Mouse (Mus musculus) kidney, postnatal 0 days (tissue): ENCODE measurements at regions not wholly inside any gene's neighbourhood (a gene's known extent, or its start where the extent isn't known, plus 50 kb on each side); places are given as distances from the start of the nearest gene placed in this dataset.
A peak's percentile ranks its signal among the peaks of the same experiment; 100 is the strongest.

Experiments
- ATAC-seq: fragments of 200-750 bp; cut with Nextera tagmentation; replicated peaks from 2 replicates; pipeline ENCODE4 v1.8.0; 2017; ENCODE audit warnings: low read depth, moderate number of reproducible peaks, moderate TSS enrichment, moderate library complexity; ENCODE audit not compliant: low FRiP score
- DNase-seq: peaks from one replicate; pipeline ENCODE4 v3.0.0-alpha.2; 2016; ENCODE audit warnings: low spot score
- H3K27ac ChIP-seq: fragments of 300-500 bp; sonication (generic); 2 replicates; pipeline ENCODE4 v1.5.1; 2014; ENCODE audit warnings: mild to moderate bottlenecking
- H3K27me3 ChIP-seq: fragments of 300-500 bp; sonication (generic); 2 replicates; pipeline ENCODE4 v1.6.1; 2014; ENCODE audit warnings: low read length, mixed read lengths; ENCODE audit not compliant: insufficient read depth
- H3K36me3 ChIP-seq: fragments of 300-500 bp; sonication (generic); 2 replicates; pipeline ENCODE4 v1.6.1; 2014; ENCODE audit warnings: low read length, mixed read lengths; ENCODE audit not compliant: insufficient read depth
- H3K4me1 ChIP-seq: fragments of 300-500 bp; sonication (generic); replicated peaks from 2 replicates; pipeline ENCODE4 v1.6.1; 2014; ENCODE audit warnings: antibody characterized with exemption, low read length, mixed read lengths; ENCODE audit not compliant: insufficient read depth
- H3K4me2 ChIP-seq: fragments of 300-500 bp; sonication (generic); 2 replicates; pipeline ENCODE4 v1.6.1; 2014; ENCODE audit warnings: mild to moderate bottlenecking, low read length, moderate library complexity, mixed read lengths
- H3K4me3 ChIP-seq: fragments of 300-500 bp; sonication (generic); replicated peaks from 2 replicates; pipeline ENCODE4 v1.5.1; 2014; ENCODE audit warnings: low read depth, low read length
- H3K9ac ChIP-seq: fragments of 300-500 bp; sonication (generic); 2 replicates; pipeline ENCODE4 v1.6.1; 2014; ENCODE audit warnings: low read depth, low read length
- H3K9me3 ChIP-seq: fragments of 300-500 bp; sonication (generic); replicated peaks from 2 replicates; pipeline ENCODE4 v1.6.1; 2016; ENCODE audit warnings: low read length, inconsistent platforms, mixed read lengths
- CTCF ChIP-seq: IDR thresholded peaks from 2 replicates; pipeline ENCODE4 v1.5.1; 2016; ENCODE audit warnings: antibody characterized with exemption, low read depth, mild to moderate bottlenecking, moderate library complexity
- WGBS: fragments of 180-500 bp; shearing (Covaris S2); extraction: QIAGEN DNeasy Blood & Tissue Kit; methylation state at CpG from one replicate; pipeline ENCODE4 v1.1.7; 2014; 5-methylcytosine and 5-hydroxymethylcytosine counted together

DNA sequence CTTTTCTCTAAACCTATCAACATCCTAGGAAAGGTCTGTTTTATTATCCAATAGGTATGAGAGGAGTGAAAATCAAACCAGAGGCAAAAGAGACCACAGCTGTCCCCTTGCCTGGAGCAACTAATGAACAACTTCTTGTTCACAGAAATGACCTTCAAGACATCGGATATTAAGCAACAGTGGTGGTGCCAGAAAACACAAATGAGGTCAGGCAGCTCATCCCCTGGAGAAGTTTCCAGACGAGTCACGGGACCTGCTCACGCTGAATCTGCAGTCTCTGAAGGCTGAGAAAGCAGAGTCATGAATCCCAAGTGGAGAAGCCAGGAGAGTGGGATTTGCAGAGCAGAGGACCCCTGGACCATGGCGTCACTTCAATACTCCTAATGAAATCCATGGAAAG is 183.6 kb downstream of the Efnb2 start:
- no peaks in the 10 kb centered on the region for H3K27me3 ChIP-seq
- ATAC-seq (no peak), DNase-seq (no peak)
- no peak overlapping the region for H3K9ac ChIP-seq
- 62% methylated on average over 5 of the region's 5 CpGs for WGBS
- no peaks in the 10 kb centered on the region for H3K9me3 ChIP-seq
- no peaks in the 10 kb centered on the region for H3K36me3 ChIP-seq
- no peak overlapping the region for H3K4me3 ChIP-seq
- no peak for TF ChIP-seq CTCF
- H3K27ac ChIP-seq = no peak overlapping the region
- H3K4me2 ChIP-seq = no peak overlapping the region
- no peaks in the 10 kb centered on the region for H3K4me1 ChIP-seq

DNA sequence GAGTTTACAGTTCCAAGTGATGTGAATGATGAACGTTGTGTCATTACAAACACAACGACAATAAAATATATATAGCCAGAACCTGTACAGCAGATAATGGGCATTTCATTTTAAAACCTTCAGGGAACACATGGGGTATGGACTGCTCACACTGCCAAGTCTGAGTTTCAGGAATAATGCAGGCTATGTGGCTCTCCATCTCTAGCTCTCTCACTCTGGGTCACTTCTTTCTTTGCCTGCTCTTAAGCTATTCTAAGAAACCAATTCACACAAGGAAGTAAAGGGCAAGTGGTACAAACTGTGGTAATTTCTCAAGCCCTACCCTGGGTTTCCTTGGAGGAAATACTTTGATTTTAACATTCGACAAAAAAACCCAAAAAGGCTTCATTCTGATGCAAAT is 192.5 kb downstream of the Efnb2 start:
- Histone ChIP-seq H3K27me3 (no peaks in the 10 kb centered on the region), H3K4me2 (no peak overlapping the region), H3K36me3 (no peaks in the 10 kb centered on the region), H3K4me1 (no peaks in the 10 kb centered on the region), H3K27ac (no peak overlapping the region), H3K9ac (no peak overlapping the region), H3K4me3 (no peak overlapping the region), H3K9me3 (no peaks in the 10 kb centered on the region)
- TF ChIP-seq CTCF = no peak
- ATAC-seq = no peak
- 68% methylated on average over 3 of the region's 3 CpGs for WGBS
- no peak for DNase-seq

DNA sequence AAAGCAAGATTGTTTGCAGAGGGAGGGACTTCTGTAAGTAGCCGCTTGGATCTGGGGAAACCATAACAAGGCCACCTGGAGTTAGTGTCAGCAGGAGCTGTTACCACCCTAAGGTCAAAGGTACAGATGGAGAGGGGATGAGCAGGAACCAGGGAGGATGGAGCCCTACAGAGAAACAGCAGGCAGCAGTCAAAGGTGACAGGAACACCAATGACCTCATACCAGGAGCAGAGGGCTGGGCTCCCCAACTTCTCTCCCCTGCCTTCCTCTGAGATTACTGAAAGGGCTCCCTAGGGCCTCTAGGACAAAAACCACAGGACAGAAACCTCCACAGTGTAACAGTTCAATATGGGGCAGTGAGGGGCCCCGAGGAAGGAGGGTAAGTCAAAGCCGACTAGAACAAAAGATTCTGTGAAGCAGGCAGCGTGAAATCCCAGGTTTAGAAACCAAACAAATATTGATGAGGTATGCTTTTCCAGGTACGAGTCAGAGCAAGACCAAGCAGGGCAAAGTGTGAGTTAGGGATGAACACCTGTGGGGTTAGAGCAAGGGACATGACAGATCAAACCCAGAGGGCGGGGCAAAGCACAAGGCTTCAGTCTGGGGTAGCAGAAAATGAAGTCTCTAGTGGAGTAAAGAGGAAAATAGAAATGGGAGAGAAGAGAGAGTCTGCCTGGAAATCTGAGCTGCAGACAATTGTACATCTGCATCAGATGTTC is 194.4 kb downstream of the Efnb2 start:
- Histone ChIP-seq H3K4me1 (no peaks in the 10 kb centered on the region), H3K9me3 (no peaks in the 10 kb centered on the region), H3K9ac (no peak overlapping the region), H3K36me3 (no peaks in the 10 kb centered on the region), H3K27me3 (no peaks in the 10 kb centered on the region), H3K4me2 (no peak overlapping the region), H3K27ac (no peak overlapping the region), H3K4me3 (no peak overlapping the region)
- WGBS = 21% methylated on average over 6 of the region's 6 CpGs
- DNase-seq = no peak
- TF ChIP-seq CTCF = no peak
- no peak for ATAC-seq

DNA sequence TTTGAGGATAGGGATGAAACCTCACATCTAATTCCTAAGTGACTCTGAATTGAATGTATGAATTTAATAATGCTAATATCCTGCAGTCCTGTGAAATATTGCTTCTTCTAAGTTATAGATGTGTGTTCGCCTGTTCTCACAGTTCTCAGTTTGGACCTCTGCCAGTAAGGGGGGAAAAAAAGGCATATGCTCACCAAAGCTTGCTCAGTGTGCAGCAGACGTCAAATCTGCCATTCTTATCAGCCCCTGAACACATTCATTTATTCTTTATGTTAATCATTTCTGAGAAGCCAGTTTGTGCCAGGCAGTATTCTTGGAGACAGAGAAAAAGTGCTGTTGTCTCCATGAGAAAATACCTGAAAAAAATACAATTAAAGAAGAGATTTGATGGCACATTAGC is 198.6 kb downstream of the Efnb2 start:
- 51% methylated on average over 2 of the region's 2 CpGs for WGBS
- Histone ChIP-seq H3K27me3 (no peaks in the 10 kb centered on the region), H3K36me3 (no peaks in the 10 kb centered on the region), H3K9me3 (no peaks in the 10 kb centered on the region), H3K27ac (no peak overlapping the region), H3K4me3 (no peak overlapping the region), H3K4me2 (no peak overlapping the region), H3K4me1 (no peaks in the 10 kb centered on the region), H3K9ac (no peak overlapping the region)
- no peak for DNase-seq
- no peak for ATAC-seq
- no peak for TF ChIP-seq CTCF

DNA sequence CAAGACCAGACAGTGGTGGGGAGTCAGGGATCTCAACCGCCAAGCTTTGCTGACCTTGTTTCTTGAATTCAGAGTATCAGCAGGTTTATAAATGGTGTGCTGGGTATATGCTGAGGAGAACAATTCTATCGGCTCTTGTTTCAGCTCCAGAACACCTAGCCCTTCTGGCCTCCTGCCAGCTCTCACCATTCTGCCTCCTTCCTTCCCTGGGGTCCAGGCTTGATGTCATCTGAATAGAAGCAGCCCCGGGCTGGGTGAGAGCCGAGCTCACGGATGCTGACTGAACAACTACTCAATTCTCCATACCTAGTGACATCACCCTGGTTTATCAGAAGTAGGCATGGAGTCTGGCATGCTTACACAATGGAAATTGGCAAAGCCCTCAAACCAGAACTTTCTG is 203.5 kb downstream of the Efnb2 start:
- Histone ChIP-seq H3K9ac (no peak overlapping the region), H3K27me3 (no peaks in the 10 kb centered on the region), H3K27ac (no peak overlapping the region), H3K9me3 (no peaks in the 10 kb centered on the region), H3K36me3 (no peaks in the 10 kb centered on the region), H3K4me1 (no peaks in the 10 kb centered on the region), H3K4me2 (no peak overlapping the region), H3K4me3 (no peak overlapping the region)
- ATAC-seq = no peak
- 54% methylated on average over 5 of the region's 5 CpGs for WGBS
- TF ChIP-seq CTCF = no peak
- DNase-seq = no peak

DNA sequence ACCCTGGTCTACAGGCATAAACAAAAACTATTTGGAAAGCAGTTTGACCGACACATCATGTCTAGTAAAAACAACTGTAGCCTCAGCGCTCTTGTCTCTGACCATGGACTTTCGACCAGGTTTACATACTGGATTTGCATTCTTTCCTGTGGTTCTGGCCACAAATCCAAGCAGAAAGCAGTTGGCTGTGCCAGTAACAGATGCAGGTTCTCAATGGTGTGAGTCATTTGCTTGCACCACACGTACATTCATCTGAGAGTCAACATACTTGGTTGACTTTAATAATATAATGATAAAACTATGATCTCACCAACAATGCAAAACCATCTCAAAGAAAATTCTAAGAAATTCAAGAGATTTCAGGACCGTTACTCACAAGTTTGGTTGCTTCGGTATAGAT is 207.1 kb downstream of the Efnb2 start:
- Histone ChIP-seq H3K4me2 (no peak overlapping the region), H3K9ac (no peak overlapping the region), H3K4me3 (no peak overlapping the region), H3K36me3 (no peaks in the 10 kb centered on the region), H3K9me3 (no peaks in the 10 kb centered on the region), H3K4me1 (no peaks in the 10 kb centered on the region), H3K27me3 (no peaks in the 10 kb centered on the region), H3K27ac (no peak overlapping the region)
- DNase-seq = no peak
- TF ChIP-seq CTCF = no peak
- 84% methylated on average over 6 of the region's 6 CpGs for WGBS
- ATAC-seq = no peak

DNA sequence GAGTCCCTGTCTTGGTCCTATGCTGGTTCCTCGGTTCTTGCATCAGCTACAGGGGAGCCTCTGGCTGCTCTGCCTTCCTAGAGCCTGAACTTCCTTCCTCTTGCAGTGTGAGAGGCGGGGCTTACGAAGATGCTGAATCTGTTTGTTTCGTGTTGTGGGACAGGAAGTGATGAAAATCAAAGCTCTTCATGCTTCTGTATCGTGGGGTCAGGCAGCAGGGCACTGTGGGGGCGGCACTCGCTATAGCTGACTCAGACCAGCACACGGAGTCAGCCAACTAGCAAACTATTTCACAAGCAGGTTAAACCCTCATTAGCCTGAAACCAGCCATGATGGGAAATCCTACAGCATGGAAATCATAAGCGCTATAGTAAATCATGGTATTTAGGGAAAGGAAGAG is 208.8 kb downstream of the Efnb2 start:
- no peaks in the 10 kb centered on the region for H3K4me1 ChIP-seq
- H3K4me3 ChIP-seq = no peak overlapping the region
- peak; percentile 57; the same call in 1 of the 2 replicates for ATAC-seq
- H3K9me3 ChIP-seq = no peaks in the 10 kb centered on the region
- 57% methylated on average over 9 of the region's 9 CpGs for WGBS
- H3K4me2 ChIP-seq = no peak overlapping the region
- no peaks in the 10 kb centered on the region for H3K36me3 ChIP-seq
- H3K27me3 ChIP-seq = no peaks in the 10 kb centered on the region
- H3K9ac ChIP-seq = no peak overlapping the region
- no peak for TF ChIP-seq CTCF
- DNase-seq = peak; percentile 40
- H3K27ac ChIP-seq = no peak overlapping the region
